Mouse (Mus musculus): ENCODE measurements around the gene Arl13a.

GRCm38 (mm10) chrX:134174699-134175098 lies 12.6 kb upstream of the Arl13a start:
- TF ChIP-seq CTCF (IDR thresholded peaks at IDR 0.05; ENCODE audit: low read depth) (no peak), EP300 (optimal IDR thresholded peaks at IDR 0.05) (no peak)

All from stomach, postnatal 0 days (tissue).